Mouse (Mus musculus): ENCODE data around the gene Fam160b1. TPM values are rescaled to one million over a fixed set of nuclear protein-coding genes. Genes with fewer than 3 reads are reported as not detected.

The Fam160b1 gene
- polyA plus RNA-seq, 3 experiments from 2014 or later: 9.2 to 10.8 (median 10.6) TPM

GRCm38 (mm10) chr19:57344678-57345077 lies 15.8 kb upstream of the Fam160b1 start:
- no peak for ATAC-seq

- no peak for ATAC-seq
Observed at GRCm38 (mm10) chr19:57349096-57349495, 11.4 kb upstream of the Fam160b1 start.

GRCm38 (mm10) chr19:57352337-57352935 lies 8.0 kb upstream of the Fam160b1 start:
- no peak for ATAC-seq

DNA sequence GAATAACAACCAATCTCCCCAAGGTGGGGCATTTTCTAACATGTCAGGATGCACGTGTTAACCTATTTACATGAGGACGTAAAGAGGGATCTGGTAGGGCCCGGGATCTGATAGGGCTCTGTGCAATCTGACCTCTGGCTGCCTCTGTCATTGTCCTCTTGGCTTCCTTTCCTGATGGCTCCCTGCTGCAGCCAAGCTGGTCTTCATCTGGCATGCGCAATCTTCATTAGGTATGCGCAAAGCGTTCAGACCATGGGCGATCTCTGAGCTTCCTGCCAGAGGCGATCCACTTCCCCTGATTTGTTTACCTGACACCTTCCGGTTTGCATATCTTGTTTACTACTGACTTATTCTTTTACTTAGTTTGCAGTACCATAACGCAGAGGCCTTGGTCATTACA lies 7.3 kb upstream of the Fam160b1 start:
- no peak for ATAC-seq

GRCm38 (mm10) chr19:57354050-57354449 lies 6.4 kb upstream of the Fam160b1 start:
- ATAC-seq: no peak

- no peak for ATAC-seq
Observed at GRCm38 (mm10) chr19:57354715-57355114, 5.8 kb upstream of the Fam160b1 start.

DNA sequence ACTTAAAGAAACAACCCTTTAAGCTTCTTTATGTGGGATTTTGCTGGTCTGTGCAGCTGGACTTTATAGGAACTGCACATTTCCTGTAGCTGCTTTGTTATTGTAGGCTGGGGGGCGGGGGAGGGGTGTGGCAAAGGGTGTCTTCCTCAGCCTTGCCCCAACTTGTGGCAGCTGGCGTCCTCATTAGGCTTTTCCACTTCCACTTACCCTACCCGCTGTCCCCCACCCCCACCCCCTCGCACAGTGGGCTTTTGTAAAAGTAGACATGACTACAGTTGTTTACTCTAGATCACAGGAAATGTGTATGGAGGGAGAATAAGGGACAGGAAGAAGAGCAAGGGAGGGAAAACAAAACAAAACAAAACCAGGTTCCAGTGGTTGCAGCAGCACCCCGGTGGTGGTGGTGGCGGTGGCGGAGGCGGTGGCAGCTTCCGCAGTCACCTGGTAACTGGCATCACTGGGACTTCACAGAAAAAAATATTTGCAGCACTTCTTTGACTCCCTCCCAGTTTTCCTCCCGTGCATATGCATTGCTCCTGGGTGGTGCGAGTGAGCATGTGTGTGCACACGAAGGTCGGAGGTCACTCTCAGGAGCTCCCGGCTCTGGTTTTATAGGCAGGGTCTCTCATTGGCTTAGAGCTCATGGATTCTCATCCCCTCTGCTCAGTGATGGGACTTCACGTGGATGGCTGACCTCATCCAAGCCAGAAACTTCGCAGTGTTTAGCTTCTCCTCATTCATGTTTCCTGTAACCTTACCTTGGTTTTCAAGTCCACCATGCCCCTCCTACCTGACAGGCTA lies 4.8 kb upstream of the Fam160b1 start:
- ATAC-seq: peak; percentile 61

DNA sequence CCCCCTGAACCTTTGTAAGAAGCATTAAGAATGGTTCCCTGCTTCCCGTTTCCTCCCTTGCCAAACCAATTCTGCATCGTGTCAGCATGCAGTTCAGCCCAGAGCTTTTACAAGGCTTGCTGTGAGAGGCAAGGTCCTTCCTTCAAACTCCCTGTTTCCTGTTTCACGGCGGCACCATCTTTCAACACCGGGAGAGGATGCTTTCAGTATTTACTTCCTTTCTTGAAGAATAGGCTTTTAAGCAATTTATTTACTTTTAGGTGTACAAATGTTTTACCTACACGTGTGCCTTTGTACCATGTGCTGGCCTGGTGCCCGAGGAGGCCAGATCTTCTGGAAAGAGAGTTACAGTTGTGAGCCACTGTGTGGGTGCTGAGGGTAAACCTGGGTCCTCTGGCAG lies 4.2 kb upstream of the Fam160b1 start:
- no peak for ATAC-seq

DNA sequence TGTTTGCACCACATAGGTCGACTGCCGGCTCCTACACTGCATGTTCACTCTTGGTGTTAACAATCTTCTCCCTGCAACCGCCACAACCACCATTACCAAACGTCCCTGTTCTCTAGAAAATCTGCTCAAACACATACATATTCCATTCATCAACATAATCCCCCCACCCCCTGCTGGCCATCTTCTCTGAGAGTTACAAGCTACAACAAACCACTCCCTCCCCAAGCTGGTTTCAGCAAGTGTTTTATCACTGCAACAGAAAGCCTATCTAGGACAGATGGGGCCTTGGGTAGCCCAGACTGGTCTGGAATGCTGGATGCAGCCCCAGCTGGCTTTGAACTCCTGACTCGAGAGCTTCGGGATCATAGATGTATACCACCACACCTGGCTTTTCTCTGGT lies 3.2 kb upstream of the Fam160b1 start:
- ATAC-seq: no peak

DNA sequence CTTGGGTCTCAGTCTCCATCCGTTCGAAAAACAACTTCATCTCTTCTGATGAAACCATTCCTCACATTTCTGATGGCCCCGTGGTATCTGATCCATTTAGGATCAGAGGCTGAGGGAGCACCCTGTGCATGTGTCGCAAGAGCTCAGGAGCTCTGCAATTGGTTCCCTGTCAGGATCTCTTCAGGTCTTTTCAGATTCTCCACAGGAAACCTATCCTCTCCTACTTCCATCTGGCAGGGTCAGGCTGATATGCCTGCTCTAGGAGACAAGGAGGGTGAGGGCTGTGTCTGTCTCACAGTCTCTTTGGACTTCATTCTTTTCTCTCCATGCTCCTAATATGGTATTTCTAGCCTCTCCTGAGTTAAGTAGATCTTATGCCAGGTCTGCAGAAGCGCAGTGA lies 2.7 kb upstream of the Fam160b1 start:
- ATAC-seq: no peak

- peak; percentile 27 for ATAC-seq
Observed at GRCm38 (mm10) chr19:57358322-57358721, 2.2 kb upstream of the Fam160b1 start.

DNA sequence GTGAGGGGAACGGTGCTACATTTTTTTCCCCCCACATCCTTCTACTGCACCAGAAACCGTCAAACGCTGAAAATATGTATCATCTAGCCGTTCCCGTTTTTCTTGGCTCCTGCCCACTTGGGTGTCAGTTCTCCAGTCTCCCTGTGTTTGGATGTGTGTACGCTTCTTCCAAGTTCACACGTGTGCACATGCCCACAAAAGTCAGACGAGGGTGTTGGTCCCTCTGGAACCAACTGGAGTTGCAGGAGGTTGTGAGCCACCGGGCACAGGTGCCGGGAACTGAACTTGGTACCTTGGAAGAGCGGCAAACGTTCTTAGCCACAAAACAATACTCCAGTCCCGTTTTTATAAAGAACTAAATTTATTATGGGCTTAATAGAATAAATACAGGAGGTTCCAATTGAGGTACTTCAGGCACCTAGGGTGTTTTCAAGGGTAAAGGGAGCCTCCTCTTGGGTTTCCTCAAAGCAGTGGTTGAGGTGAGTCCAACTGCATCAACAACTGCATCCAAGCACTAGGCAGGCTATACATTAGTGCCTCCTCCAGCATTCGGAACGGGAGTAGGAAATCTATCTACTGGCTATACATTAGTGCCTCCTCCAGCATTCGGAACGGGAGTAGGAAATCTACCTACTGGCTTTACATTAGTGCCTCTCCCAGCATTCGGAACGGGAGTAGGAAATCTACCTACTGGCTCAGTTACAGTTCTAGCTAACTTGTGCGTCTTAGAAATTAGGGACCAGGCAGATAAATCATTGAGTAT lies 1.5 kb upstream of the Fam160b1 start:
- no peak for ATAC-seq

GRCm38 (mm10) chr19:57359701-57360326 lies 666 bp upstream of the Fam160b1 start:
- ATAC-seq: no peak

- peak; percentile 3 for ATAC-seq
Observed at GRCm38 (mm10) chr19:57361131-57361938, 855 bp downstream of the Fam160b1 start.

GRCm38 (mm10) chr19:57361939-57362307 lies 1.4 kb downstream of the Fam160b1 start:
- ATAC-seq: no peak

- no peak for ATAC-seq
Observed at GRCm38 (mm10) chr19:57362586-57362985, 2.1 kb downstream of the Fam160b1 start.

- ATAC-seq: no peak
Observed at GRCm38 (mm10) chr19:57363076-57363475, 2.6 kb downstream of the Fam160b1 start.

GRCm38 (mm10) chr19:57363538-57363937 lies 3.1 kb downstream of the Fam160b1 start:
- no peak for ATAC-seq

DNA sequence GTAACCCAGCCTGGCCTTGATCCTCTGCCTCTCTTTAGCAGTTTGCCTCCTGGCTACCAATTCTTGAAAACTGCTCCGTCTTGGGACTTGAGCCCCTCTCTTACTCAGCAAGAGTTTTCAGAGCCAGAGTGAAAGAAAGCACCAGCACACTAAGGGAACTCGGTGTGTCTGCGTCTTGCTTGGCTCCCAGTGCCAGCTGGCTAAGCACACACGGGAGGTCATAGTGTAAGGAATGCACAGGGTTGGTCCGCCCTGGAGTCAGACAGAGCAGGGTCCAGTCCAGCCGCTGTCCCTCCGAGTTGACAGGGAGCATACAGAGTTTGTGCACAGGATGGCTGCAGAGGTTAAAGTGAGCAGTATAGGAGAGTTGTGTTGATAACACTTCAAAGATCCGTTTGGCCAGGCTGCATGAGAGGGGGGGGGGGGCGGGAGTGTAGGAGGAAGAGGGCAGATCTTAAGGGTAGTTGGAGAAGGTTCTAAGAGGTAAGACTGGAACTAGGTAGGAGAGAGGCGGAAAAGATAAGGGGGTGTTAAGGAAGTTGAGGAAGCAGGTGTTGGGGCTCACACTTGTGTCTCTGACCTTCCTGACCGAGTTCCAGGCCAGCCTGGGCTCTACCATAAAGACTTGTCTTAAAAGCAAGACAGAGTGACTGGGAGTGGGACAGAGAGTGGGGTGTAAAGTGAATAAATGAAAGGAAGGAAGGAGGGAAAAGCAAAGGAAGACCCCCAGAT lies 4.6 kb downstream of the Fam160b1 start:
- ATAC-seq: no peak

DNA sequence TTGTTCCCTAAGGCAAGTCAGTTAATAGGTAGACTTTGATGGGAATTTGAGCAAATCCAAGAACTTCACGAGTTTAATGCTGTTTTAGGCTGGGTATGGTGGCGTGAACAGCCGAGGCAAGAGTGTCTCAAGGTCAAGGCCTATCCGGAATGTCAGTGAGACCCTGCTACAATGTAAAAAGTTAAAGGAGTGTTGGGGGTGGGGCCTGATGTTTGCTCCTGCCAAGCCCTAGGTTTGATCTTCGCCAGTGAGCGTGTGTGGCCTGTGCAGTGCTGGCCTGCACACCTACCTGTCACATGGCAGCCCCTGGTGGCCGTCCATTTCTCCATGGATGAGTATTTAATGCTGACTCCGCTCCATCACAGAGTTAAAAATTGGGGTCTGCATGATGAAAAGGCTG lies 5.5 kb downstream of the Fam160b1 start:
- ATAC-seq: no peak

DNA sequence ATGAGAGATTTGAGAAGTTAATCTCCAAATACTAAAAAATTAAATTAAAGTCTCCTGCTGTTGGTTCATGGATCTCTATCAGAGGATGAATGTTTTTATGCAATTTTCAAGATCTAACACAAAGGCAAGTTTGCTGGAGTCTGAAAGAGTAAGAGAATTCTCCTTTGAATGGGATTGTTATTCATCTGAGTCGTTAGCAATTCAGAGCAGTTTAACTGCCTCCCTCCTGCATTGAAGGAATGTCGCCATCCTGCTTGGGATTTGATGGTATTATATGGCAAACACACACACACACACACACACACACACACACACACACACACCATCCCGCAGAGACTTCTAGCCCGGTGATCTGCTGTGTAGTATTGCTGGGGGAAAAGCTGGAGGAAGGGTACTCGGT lies 6.1 kb downstream of the Fam160b1 start:
- no peak for ATAC-seq

GRCm38 (mm10) chr19:57367201-57367600 lies 6.7 kb downstream of the Fam160b1 start:
- ATAC-seq: no peak
